Mouse (Mus musculus): ENCODE measurements around the gene Slc26a9.
"Not testable (repeated sequence)": the region's sequence is repeated elsewhere in the genome, so short reads cannot be mapped to it uniquely, and the experiment has no call there.

The Slc26a9 gene

GRCm38 (mm10) chr1:131764581-131765338 lies 20.9 kb downstream of the Slc26a9 start:
- no peak for DNase-seq (ENCODE audit: extremely low read depth, insufficient read length, low spot score)

- DNase-seq (ENCODE audit: extremely low read depth, insufficient read length, low spot score), result peak; percentile 58
Observed at GRCm38 (mm10) chr1:131765357-131766001, 21.7 kb downstream of the Slc26a9 start.

GRCm38 (mm10) chr1:131769296-131769695 lies 25.5 kb downstream of the Slc26a9 start:
- no peak for DNase-seq (ENCODE audit: extremely low read depth, insufficient read length, low spot score)

- DNase-seq (ENCODE audit: extremely low read depth, insufficient read length, low spot score), result no peak
Observed at GRCm38 (mm10) chr1:131770656-131771055, 26.8 kb downstream of the Slc26a9 start.

- DNase-seq (ENCODE audit: extremely low read depth, insufficient read length, low spot score), result no peak
Observed at GRCm38 (mm10) chr1:131771440-131771839, 27.6 kb downstream of the Slc26a9 start.

GRCm38 (mm10) chr1:131794591-131794990 lies 50.8 kb downstream of the Slc26a9 start:
- no peak for DNase-seq (ENCODE audit: extremely low read depth, insufficient read length, low spot score)

GRCm38 (mm10) chr1:131795171-131795570 lies 51.3 kb downstream of the Slc26a9 start:
- DNase-seq (ENCODE audit: extremely low read depth, insufficient read length, low spot score), result no peak

GRCm38 (mm10) chr1:131797202-131797909 lies 53.5 kb downstream of the Slc26a9 start, which contains the start of gene Pm20d1:
Pm20d1 (plus strand) TSS chr1:131797381.
- no peak for DNase-seq (ENCODE audit: extremely low read depth, insufficient read length, low spot score)

- no peak for DNase-seq (ENCODE audit: extremely low read depth, insufficient read length, low spot score)
Observed at GRCm38 (mm10) chr1:131800001-131800400, 56.2 kb downstream of the Slc26a9 start.

- no peak for DNase-seq (ENCODE audit: extremely low read depth, insufficient read length, low spot score)
Observed at GRCm38 (mm10) chr1:131801071-131801470, 57.2 kb downstream of the Slc26a9 start.

GRCm38 (mm10) chr1:131802652-131803051 lies 58.8 kb downstream of the Slc26a9 start:
- DNase-seq (ENCODE audit: extremely low read depth, insufficient read length, low spot score), result no peak

GRCm38 (mm10) chr1:131804166-131804565 lies 60.3 kb downstream of the Slc26a9 start:
- DNase-seq (ENCODE audit: extremely low read depth, insufficient read length, low spot score), result no peak

- DNase-seq (ENCODE audit: extremely low read depth, insufficient read length, low spot score), result no peak
Observed at GRCm38 (mm10) chr1:131808986-131809385, 65.2 kb downstream of the Slc26a9 start.

- no peak for DNase-seq (ENCODE audit: extremely low read depth, insufficient read length, low spot score)
Observed at GRCm38 (mm10) chr1:131809651-131810050, 65.8 kb downstream of the Slc26a9 start.

GRCm38 (mm10) chr1:131811393-131811792 lies 67.6 kb downstream of the Slc26a9 start:
- DNase-seq (ENCODE audit: extremely low read depth, insufficient read length, low spot score), result no peak

- no peak for DNase-seq (ENCODE audit: extremely low read depth, insufficient read length, low spot score)
Observed at GRCm38 (mm10) chr1:131812006-131812405, 68.2 kb downstream of the Slc26a9 start.

GRCm38 (mm10) chr1:131812631-131813295 lies 68.9 kb downstream of the Slc26a9 start:
- DNase-seq (ENCODE audit: extremely low read depth, insufficient read length, low spot score), result no peak

GRCm38 (mm10) chr1:131813731-131814130 lies 69.9 kb downstream of the Slc26a9 start:
- DNase-seq (ENCODE audit: extremely low read depth, insufficient read length, low spot score), result no peak

GRCm38 (mm10) chr1:131814191-131814590 lies 70.4 kb downstream of the Slc26a9 start:
- no peak for DNase-seq (ENCODE audit: extremely low read depth, insufficient read length, low spot score)

GRCm38 (mm10) chr1:131816886-131817285 lies 73.1 kb downstream of the Slc26a9 start:
- DNase-seq (ENCODE audit: extremely low read depth, insufficient read length, low spot score), result no peak

GRCm38 (mm10) chr1:131820353-131820752 lies 76.5 kb downstream of the Slc26a9 start:
- DNase-seq (ENCODE audit: extremely low read depth, insufficient read length, low spot score), result not testable (repeated sequence)

All from 3134 (cell line).